Mouse (Mus musculus): ENCODE results near the gene 1700020D05Rik. TPM values are rescaled to one million over a fixed set of nuclear protein-coding genes. Genes with fewer than 3 reads are reported as not detected.
A peak's percentile ranks its signal among the peaks of the same experiment; 100 is the strongest.

Gene 1700020D05Rik
- polyA plus RNA-seq, 1 experiment from 2014 or later: not detected

DNA sequence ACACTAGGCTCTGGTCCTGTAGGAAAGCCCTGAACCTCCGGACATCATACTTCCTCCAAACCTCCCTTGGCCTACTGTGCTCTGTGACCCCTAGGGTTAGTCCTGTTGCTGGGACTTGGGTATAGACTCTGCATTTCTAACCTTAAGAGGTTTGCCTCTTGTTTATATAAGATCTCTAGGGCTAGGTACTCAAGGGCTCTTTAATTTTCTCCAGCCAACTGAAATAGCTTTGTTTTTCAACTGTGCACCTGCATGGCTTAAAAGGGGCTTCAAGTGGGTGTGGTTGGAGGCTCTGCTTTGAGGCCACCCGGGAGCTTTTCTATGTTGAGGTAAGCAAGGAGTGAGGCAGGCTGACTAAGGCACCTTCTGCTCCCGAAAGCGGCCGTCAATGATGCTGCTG is 19.1 kb downstream of the 1700020D05Rik start:
- peaks cover 70% of the 10 kb centered on the region for H3K36me3 ChIP-seq
- WGBS: 88% methylated on average over 5 of the region's 5 CpGs

DNA sequence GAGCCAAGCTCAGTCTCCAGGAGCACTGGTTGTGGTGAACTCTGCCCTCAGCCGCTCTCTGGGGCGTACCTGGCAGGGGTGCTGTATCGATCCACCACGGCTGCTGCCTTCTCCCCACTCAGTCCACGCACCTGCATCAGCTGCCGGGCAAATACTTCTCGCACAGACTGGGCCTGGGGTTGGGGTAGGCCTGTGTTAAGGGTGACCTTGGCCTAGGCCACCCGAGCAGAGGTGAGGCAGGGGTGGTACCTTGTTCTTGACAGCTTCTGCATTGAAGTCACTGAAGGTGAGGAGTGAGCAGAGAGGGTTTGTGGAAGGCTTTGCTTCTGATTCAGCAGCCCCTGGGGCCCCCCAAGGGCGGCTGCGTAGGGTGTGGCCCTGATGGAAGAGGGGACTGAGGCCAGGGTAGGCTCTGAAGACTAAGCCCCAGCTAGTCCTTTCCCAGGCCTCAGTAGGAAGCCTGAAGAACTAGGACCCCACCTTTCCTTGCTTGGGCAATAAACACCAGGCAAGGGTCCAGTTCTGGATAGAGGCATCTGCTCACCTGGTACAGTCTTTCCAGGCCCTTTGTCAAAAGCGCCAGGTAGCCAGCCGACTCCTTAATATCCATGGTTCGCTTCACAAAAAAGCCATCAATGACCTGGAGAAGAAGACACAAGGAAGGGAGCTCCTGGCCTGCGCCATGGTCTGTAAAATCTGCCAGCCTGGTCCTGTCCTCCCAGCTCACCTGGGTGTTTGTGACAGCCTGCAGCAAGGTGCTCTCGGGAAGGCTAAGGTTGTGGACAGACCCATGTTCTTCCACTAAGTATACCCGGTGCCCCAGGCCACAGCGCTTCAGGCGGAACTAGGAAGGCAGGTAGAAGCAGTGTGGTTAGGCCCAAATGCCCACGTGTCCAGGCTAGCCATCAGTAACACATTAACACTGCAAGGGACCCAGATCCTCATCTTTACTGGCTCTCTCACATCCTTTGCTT is 19.9 kb downstream of the 1700020D05Rik start:
- WGBS: 92% methylated on average over 19 of the region's 19 CpGs
- no peaks in the 10 kb centered on the region for H3K9me3 ChIP-seq
- ATAC-seq (ENCODE audit: insufficient number of reproducible peaks, insufficient read depth, low FRiP score, low TSS enrichment, low read depth): no peak
- H3K27ac ChIP-seq: no peak overlapping the region
- no peak overlapping the region for H3K4me2 ChIP-seq
- peaks cover 78% of the 10 kb centered on the region for H3K36me3 ChIP-seq
- H3K27me3 ChIP-seq: no peaks in the 10 kb centered on the region
- H3K4me1 ChIP-seq: peaks cover 20% of the 10 kb centered on the region
- no peak overlapping the region for H3K9ac ChIP-seq
- H3K4me3 ChIP-seq: no peak overlapping the region

More for the DNA sequence above, 19.1 kb downstream of the 1700020D05Rik start:
- no peak for ATAC-seq (ENCODE audit: insufficient number of reproducible peaks, insufficient read depth, low FRiP score, low TSS enrichment, low read depth)
- no peak overlapping the region for H3K4me2 ChIP-seq
- H3K27me3 ChIP-seq: no peaks in the 10 kb centered on the region
- H3K9me3 ChIP-seq: no peaks in the 10 kb centered on the region
- H3K27ac ChIP-seq: no peak overlapping the region
- H3K4me1 ChIP-seq: peaks cover 22% of the 10 kb centered on the region
- no peak overlapping the region for H3K9ac ChIP-seq
- no peak overlapping the region for H3K4me3 ChIP-seq

DNA sequence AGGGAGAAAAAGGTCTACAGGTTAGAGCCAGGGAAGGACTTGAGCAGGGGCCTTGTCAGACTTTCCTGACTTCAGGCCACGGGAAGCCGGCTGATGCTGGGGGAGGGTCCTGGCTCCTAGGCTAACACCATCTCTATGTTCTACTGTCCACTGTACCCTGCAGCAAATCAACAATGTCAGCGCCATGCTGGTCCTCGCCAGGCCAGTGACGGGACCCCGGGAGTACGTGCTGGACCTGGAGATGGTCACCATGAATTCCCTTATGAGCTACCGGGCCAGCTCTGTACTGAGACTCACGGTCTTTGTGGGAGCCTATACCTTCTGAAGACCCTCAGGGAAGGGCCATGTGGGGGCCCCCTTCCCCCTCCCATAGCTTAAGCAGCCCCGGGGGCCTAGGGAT is 22.2 kb downstream of the 1700020D05Rik start:
- ATAC-seq (ENCODE audit: insufficient number of reproducible peaks, insufficient read depth, low FRiP score, low TSS enrichment, low read depth): no peak
- WGBS: 90% methylated on average over 10 of the region's 10 CpGs
- H3K9me3 ChIP-seq: no peaks in the 10 kb centered on the region

DNA sequence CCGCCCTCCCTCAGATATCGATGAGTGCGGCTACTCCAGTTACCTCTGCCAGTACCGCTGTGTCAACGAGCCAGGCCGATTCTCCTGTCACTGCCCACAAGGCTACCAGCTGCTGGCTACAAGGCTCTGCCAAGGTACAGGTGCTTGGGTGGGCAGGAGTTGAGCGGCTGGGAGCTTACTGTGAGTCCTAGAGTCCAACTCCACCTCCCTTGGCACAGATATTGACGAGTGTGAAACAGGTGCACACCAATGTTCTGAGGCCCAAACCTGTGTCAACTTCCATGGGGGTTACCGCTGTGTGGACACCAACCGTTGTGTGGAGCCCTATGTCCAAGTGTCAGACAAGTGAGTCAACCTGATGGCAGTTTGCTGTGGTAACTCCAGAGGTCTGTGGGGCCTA is 23.6 kb downstream of the 1700020D05Rik start:
- no peaks in the 10 kb centered on the region for H3K9me3 ChIP-seq
- no peaks in the 10 kb centered on the region for H3K27me3 ChIP-seq
- no peak overlapping the region for H3K4me2 ChIP-seq
- H3K27ac ChIP-seq: no peak overlapping the region
- no peak overlapping the region for H3K9ac ChIP-seq
- H3K36me3 ChIP-seq: peaks cover 84% of the 10 kb centered on the region
- H3K4me3 ChIP-seq: no peak overlapping the region
- peaks cover 24% of the 10 kb centered on the region for H3K4me1 ChIP-seq
- ATAC-seq (ENCODE audit: insufficient number of reproducible peaks, insufficient read depth, low FRiP score, low TSS enrichment, low read depth): no peak
- WGBS: 90% methylated on average over 10 of the region's 10 CpGs

More for the DNA sequence above, 22.2 kb downstream of the 1700020D05Rik start:
- H3K27me3 ChIP-seq: no peaks in the 10 kb centered on the region
- H3K4me2 ChIP-seq: no peak overlapping the region
- peaks cover 97% of the 10 kb centered on the region for H3K36me3 ChIP-seq
- no peak overlapping the region for H3K9ac ChIP-seq
- H3K27ac ChIP-seq: no peak overlapping the region
- no peak overlapping the region for H3K4me3 ChIP-seq
- H3K4me1 ChIP-seq: peaks cover 18% of the 10 kb centered on the region

DNA sequence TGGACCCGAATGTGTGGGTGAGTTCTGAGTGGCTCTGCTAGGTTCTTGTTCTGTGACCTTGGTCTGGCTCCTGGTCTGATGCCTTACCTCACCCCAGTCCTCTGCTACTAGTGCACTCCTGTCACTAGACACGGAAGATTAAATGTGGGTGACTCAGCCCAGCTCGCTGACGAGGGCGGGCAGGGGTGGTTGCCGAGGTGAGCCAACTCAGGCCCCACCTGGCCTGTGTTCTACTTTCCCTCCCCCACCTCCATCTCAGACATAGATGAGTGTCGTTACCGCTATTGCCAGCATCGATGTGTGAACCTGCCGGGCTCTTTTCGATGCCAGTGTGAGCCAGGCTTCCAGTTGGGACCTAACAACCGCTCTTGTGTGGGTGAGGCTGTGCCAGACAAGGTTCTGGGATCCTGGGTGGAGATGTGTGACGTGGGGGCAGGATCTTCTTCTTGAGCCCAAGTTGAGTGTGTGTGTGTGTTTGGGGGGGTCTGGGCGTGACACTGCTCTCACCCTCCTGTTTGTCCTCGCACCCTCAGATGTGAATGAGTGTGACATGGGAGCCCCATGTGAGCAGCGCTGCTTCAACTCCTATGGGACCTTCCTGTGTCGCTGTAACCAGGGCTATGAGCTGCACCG is 25.8 kb downstream of the 1700020D05Rik start:
- H3K9ac ChIP-seq: no peak overlapping the region
- H3K4me2 ChIP-seq: no peak overlapping the region
- 90% methylated on average over 18 of the region's 18 CpGs for WGBS
- peaks cover 29% of the 10 kb centered on the region for H3K4me1 ChIP-seq
- H3K36me3 ChIP-seq: peaks cover 61% of the 10 kb centered on the region
- ATAC-seq (ENCODE audit: insufficient number of reproducible peaks, insufficient read depth, low FRiP score, low TSS enrichment, low read depth): no peak
- no peaks in the 10 kb centered on the region for H3K27me3 ChIP-seq
- no peak overlapping the region for H3K4me3 ChIP-seq
- no peak overlapping the region for H3K27ac ChIP-seq
- H3K9me3 ChIP-seq: no peaks in the 10 kb centered on the region

DNA sequence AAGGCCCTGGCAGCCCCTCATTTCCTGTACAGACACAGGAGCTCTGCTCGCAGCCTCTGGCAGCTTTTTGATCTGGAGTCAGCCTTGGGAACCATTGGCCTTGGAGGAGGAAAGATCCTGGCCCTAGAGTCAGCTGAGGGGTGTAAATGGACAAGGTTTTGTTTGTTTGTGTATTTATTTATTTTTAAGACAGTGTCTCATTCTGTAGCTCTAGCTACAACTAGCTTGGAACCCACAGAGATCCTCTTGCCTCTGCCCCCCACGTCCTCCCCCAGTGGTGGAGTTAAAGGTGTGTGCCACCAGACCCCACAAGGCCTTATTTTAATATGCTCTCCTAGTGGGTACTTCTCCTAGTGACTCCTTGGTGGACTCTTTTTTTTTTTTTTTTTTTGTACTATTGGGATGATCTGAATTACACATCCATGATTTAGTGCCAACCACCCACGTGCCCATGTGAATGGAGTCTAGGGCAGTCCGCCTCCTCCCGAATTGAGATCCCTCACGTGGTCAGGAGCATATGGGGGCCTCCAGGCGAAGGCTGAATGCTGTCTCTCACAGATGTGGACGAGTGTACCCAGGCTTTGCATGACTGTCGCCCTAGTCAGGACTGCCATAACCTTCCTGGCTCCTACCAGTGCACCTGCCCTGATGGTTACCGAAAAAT is 26.5 kb downstream of the 1700020D05Rik start:
- H3K27ac ChIP-seq: no peak overlapping the region
- no peak for ATAC-seq (ENCODE audit: insufficient number of reproducible peaks, insufficient read depth, low FRiP score, low TSS enrichment, low read depth)
- no peak overlapping the region for H3K4me2 ChIP-seq
- peaks cover 55% of the 10 kb centered on the region for H3K36me3 ChIP-seq
- peaks cover 29% of the 10 kb centered on the region for H3K4me1 ChIP-seq
- 88% methylated on average over 10 of the region's 10 CpGs for WGBS
- H3K4me3 ChIP-seq: no peak overlapping the region
- no peaks in the 10 kb centered on the region for H3K27me3 ChIP-seq
- H3K9ac ChIP-seq: peak overlapping the region; percentile 54; the same call in 1 of the 2 replicates
- no peaks in the 10 kb centered on the region for H3K9me3 ChIP-seq

DNA sequence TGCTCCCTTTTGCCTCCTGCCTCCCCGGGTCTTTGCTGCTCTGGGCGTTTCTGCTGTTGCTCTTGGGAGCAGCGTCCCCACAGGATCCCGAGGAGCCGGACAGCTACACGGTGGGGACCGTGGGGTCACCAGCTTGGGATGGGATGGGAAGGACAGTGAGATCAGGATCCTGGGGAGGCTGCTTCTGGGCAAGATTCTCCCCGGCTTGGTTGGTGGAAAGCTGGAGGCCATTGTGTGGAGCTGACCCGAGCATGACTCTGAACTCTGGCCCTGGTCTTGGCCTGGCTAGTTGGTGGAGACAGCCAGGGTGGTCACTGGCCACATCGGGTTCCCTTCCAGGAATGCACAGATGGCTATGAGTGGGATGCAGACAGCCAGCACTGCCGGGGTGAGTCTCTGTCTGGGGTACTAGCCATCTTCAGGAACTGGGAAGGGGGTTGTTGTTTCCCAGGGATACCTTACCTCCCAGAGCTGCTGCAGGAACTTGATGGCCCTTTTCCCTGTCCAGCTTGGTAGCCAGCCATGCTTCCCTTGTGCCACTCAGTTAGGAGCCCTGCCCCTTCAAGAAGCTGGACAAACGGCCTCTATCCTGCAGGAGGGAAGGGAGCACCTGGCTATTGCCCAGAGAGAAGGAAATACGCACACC is 28.4 kb downstream of the 1700020D05Rik start:
- 16% methylated on average over 13 of the region's 13 CpGs for WGBS
- ATAC-seq (ENCODE audit: insufficient number of reproducible peaks, insufficient read depth, low FRiP score, low TSS enrichment, low read depth): no peak
- H3K9me3 ChIP-seq: no peaks in the 10 kb centered on the region

DNA sequence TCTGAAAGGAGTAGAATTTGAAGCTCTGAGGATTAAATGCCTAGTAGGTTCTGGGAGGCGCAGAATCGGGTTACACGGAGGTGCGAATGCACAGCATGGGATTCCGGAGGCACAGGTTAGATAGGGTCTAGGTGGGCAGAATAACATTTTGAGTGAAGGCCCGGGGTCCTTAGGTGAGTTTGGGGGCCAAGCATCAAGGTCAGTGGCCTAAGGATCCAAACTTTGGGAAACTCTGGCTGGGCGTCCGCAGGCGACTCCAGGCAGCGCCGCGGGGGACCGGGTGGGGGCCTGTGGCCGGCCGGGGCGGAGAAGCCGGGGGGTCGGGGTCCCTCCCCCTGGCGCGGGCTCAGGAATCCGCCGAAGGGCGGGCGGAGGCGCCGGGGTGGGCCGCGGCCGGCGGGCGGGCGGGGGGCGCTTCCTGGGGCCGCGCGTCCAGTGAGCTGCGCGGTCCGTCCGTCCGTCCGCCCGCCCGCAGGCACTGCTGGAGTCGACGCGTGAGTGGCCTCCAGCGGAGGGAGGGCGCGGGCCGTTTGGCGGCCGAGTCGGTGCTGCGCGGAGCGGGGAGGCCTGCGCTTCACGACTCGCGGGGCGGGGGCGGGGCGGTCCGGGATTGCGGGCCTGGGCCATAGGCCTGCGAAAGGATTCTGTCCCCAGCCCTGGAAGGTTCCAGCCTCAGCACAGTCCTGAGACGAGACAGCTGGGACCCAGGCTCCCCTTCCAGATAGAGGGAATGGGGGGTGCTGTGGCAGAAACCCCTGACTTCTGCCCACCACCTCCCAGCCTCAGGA is 29.1 kb downstream of the 1700020D05Rik start:
- Histone ChIP-seq H3K4me2 (peak overlapping the region; percentile 91), H3K4me3 (peak overlapping the region; percentile 75)
- under 1% methylated on average over 60 of the region's 68 CpGs for WGBS

More for the DNA sequence above, 28.4 kb downstream of the 1700020D05Rik start:
- H3K9ac ChIP-seq: peak overlapping the region; percentile 93
- peaks cover 35% of the 10 kb centered on the region for H3K36me3 ChIP-seq
- H3K4me2 ChIP-seq: peak overlapping the region; percentile 91
- H3K4me3 ChIP-seq: peak overlapping the region; percentile 75
- peaks cover 29% of the 10 kb centered on the region for H3K4me1 ChIP-seq
- no peaks in the 10 kb centered on the region for H3K27me3 ChIP-seq
- peak overlapping the region; percentile 95 for H3K27ac ChIP-seq

DNA sequence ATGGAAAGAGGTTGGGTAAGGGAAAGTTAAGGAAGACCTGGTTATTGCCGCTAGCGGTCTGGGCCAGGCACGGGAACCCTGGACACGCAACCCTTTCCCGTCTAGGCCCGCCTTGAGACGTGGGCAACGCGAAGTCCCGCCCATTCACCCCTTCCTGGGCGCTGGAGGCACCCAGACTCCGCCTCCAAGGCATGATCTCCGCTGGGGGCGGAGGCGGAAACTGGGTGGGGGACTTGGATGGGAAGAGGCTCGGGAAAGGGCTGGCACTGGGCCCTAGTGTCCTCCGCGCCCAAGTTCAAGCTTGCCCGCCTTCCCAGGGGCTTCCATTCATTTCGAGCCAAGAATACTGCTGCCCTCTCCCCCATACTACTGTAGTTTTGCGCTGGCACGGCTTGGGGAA is 29.9 kb downstream of the 1700020D05Rik start, which contains the start of gene Efemp2:
Efemp2 (plus strand) TSS at position 235 of the 400 bp plus-strand sequence.
- Histone ChIP-seq H3K4me1 (peaks cover 29% of the 10 kb centered on the region), H3K9me3 (no peaks in the 10 kb centered on the region), H3K27ac (peak within 1 kb of the TSS; percentile 95), H3K9ac (peak within 1 kb of the TSS; percentile 93), H3K4me2 (peak within 1 kb of the TSS; percentile 91), H3K4me3 (peak within 1 kb of the TSS; percentile 75), H3K36me3 (peaks cover 21% of the 10 kb centered on the region), H3K27me3 (no peaks in the 10 kb centered on the region)
- WGBS: under 1% methylated on average over 22 of the region's 22 CpGs
- peak; percentile 65 for ATAC-seq (ENCODE audit: insufficient number of reproducible peaks, insufficient read depth, low FRiP score, low TSS enrichment, low read depth)

More for the DNA sequence above, 29.1 kb downstream of the 1700020D05Rik start:
- H3K9ac ChIP-seq: peak overlapping the region; percentile 93
- H3K27ac ChIP-seq: peak overlapping the region; percentile 95
- H3K36me3 ChIP-seq: peaks cover 28% of the 10 kb centered on the region
- peak; percentile 52 for ATAC-seq (ENCODE audit: insufficient number of reproducible peaks, insufficient read depth, low FRiP score, low TSS enrichment, low read depth)
- peaks cover 29% of the 10 kb centered on the region for H3K4me1 ChIP-seq
- H3K9me3 ChIP-seq: no peaks in the 10 kb centered on the region
- no peaks in the 10 kb centered on the region for H3K27me3 ChIP-seq

DNA sequence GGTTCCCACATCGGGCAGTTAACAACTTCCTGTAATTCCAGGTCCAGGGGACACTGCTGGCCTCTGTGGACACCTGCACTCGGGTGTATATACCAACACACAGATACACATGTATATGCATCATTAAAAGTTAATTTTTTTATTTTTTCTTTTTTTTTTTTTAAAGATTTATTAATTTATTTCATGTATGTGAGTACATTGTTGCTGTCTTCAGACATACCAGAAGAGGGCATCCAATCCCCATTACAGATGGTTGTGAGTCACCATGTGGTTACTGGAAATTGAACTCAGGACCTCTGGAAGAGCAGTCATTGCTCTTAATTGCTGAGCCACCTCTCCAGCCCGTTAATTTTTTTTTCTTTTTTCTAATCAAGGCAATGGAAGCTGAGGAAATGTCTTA is 30.7 kb downstream of the 1700020D05Rik start:
- Histone ChIP-seq H3K27me3 (no peaks in the 10 kb centered on the region), H3K4me2 (peak overlapping the region; percentile 91; the same call in 1 of the 2 replicates), H3K4me1 (peaks cover 32% of the 10 kb centered on the region), H3K36me3 (peaks cover 14% of the 10 kb centered on the region), H3K9me3 (no peaks in the 10 kb centered on the region), H3K27ac (0 out of 2 replicates have a peak overlapping the region, but pooled peaks have one; percentile 95), H3K9ac (no peak overlapping the region), H3K4me3 (no peak overlapping the region)
- no peak for ATAC-seq (ENCODE audit: insufficient number of reproducible peaks, insufficient read depth, low FRiP score, low TSS enrichment, low read depth)
- WGBS: 83% methylated on average over 3 of the region's 3 CpGs

Measured in embryonic facial prominence, embryonic 13.5 days (tissue).